Mouse (Mus musculus): ENCODE data around the gene Xpo6.

GRCm38 (mm10) chr7:126236794-126237192 lies 36.5 kb upstream of the Xpo6 start:
- TF ChIP-seq CTCF (IDR thresholded peaks at IDR 0.05; ENCODE audit: extremely low read depth, insufficient read depth, low read length) (no peak), POLR2A (IDR thresholded peaks at IDR 0.05; ENCODE audit: extremely low read depth, insufficient read depth, low read length) (no peak)
